Mouse (Mus musculus) cerebellum, postnatal 4 days (tissue): ENCODE measurements around the gene Gm43951.

Experiments
- DNase-seq, 2 experiments: peaks; one replicate each; pipeline ENCODE4 v3.0.0; 2022; ENCODE audit warnings: low spot score in 2 of 2, mixed read lengths in 1 of 2

Gene Gm43951

DNA sequence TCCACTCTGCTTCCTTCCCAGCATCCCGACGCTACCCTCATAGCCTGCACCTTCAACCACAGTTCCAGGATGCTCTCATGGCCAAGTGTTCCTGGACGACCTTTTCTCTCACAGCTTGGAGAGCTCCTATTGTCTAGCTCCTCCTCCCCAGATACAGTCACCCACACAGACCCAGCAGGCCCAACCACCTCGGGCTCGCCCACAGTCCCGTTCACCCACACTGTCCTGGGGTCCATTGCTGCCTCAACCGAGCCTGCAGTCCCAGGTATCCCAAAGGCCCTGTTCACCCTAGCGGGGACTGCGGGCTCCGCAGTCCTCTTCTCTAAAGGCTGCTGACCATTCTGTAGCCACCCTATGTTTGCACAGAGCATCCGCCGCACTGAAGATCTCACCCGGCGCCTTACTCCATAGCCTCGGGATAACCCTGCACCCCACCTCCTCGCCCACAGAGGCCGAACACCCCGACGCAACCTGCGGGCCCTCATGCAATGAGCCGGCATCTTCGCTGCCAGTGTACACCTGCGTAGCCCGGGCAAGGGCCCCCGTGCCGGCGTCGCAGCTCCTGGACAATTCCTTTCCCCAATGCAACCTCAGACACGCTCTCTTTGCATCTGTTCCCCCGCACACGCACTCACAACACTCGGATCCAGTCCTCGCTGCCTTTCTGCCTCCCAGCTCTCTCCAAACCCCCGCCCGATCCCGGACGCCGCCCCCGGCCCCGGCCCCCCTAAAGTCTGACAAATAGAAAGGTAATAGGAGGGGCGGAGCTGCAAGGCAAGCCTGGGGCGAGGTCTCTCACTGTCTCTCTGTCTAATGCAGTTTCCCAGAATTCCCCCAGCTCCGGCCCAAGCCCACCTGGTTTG, at the start of gene Gm43951:
Gene Gm43951 (minus strand): TSS at position 500 of the 863 bp plus-strand sequence.
- DNase-seq = peak in 1 of 2 experiments; percentile 31

DNA sequence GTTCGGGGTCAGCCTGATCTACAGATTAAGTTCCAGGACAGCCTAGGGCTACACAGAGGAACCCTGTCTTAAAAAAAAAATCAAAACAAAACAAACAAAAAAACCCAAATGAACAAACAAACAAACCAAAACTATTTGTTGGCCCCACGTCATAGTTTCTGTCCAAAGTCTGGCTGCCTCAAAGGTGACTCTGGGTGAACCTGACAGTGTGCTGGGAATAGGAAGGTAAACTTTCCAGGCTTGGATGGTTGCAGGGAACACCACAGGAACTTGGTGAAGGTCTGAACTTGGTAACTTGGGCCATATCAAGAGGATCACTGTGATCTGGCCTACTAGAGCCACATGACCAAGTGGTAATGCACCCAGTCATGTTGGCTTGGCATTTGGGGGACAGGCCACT, 49.8 kb upstream of the Gm43951 start:
- no peak for DNase-seq

DNA sequence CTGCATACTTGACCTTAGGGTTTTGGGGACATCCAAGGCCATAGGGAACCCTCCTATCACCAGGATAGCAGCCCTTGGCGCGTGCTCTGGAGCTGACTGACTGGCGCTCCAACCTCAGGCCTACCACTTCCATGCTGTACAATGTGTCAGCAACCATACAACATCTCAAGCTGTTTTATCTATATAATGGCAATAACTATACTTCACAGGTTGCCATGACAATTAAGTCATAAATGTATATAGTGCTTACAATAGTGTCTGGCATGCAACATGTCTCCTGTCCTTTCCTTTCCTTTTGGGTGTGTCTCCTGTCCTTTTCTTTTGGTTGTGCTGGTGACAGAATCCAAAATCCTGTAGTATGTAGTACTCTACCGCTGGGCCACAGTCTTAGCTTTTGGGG, 49.0 kb upstream of the Gm43951 start:
- DNase-seq = no peak

DNA sequence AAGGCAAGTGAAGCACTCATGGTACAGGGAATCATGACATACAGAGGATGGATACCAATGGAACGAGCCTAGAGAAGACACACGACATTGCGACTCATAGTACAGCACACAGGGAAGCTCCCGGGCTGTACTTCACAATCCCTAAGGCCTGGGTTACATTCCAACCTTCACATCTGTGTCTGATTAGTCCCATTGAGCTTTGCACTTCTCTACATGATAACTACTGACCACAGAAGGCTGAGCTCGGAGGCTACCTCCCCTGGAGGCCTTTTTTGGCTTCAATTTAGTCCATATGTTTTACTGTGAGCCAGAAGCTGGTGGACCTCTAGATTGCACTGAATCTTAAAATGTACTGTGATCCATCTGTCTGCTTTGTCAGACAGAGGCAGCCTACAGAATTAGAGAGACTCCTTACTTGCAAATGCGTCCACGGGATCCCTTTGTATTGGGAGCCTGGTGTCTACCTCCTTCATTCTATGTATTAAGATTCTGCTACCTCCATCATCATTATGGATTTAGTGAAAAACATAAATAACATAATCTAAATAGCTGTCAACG, 38.6 kb upstream of the Gm43951 start:
- no peak for DNase-seq

DNA sequence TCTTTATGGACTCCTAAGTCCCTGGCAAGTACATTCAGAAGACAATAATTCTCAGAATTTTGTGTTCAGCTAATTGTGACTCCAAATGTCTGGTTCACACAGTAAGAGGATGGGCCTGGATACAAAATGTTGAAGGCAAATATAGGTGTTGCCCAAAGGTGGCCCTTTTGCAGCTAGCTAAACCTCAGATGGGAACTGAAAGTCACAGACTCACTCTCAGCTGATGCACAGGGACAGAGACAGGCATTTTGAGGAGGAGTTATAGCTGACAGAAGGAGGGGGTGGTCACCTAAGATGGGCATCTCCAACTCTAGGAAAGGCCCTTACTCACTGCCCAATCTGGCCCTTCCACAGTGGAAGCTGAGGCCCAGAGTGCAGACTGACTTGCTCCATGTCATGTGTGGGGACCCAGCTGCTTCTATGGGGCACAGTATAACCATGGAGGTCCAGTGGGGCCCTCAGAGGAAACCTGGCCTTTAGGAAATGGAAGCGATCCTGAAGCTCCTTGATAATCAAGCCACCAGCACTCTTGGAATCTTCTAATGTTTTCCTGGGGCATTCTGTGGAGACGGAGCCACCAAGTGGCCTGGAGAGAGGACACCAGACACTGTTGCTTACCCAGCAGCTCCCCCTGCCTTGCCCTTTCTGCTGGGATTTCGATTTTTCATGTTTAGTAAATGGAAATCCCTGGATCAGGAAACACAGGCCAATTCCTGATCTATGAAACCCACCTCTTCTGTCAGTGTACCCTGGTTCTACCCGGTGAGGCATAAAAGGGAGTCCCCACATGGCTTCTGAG, 33.6 kb upstream of the Gm43951 start:
- DNase-seq = no peak

GRCm38 (mm10) chr11:72234013-72234412, 27.4 kb upstream of the Gm43951 start:
- peak; percentile 31 to 76 for DNase-seq

- DNase-seq = no peak
Observed at GRCm38 (mm10) chr11:72232991-72233390, 26.4 kb upstream of the Gm43951 start.

DNA sequence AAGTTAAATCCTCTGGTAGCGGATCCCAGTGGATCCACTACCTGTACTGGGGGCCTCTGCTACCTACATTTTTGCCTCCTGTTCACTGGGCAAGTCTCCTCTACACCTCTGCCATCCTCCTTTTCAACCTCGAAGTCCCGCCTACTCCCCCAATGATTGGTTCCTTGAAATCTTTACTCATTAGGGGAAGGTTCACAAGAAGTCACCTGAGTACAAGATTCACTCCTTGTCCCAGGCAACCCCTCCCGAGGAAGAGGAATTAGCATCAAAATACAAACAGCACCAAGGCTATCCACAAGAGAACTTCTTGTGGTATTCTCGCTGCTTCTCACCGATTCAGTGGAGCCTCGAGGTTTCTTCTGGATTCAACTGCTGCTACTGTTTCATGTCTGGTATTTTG, 25.4 kb upstream of the Gm43951 start:
- DNase-seq = no peak

DNA sequence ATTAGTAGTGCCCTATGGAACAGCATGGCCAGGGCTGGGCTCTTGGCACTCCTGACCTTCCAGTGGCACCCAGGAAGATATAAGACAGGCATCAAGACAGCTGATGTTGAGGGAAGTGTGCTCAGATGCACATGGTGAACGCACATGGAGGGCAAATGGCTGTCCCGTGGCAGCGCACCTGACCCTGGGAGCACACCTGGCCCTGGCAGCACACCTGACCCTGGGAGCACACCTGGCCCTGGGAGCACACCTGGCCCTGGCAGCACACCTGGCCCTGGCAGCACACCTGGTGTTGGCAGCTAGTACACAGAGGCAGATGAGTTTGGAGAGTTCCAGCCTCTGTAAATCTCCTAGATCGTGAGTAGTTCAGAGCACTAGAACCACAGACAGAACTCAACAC, 21.9 kb upstream of the Gm43951 start:
- DNase-seq = no peak

- no peak for DNase-seq
Observed at GRCm38 (mm10) chr11:72226901-72227300, 20.3 kb upstream of the Gm43951 start.

GRCm38 (mm10) chr11:72226020-72226791, 19.6 kb upstream of the Gm43951 start:
- peak in 1 of 2 experiments; percentile 89 for DNase-seq

DNA sequence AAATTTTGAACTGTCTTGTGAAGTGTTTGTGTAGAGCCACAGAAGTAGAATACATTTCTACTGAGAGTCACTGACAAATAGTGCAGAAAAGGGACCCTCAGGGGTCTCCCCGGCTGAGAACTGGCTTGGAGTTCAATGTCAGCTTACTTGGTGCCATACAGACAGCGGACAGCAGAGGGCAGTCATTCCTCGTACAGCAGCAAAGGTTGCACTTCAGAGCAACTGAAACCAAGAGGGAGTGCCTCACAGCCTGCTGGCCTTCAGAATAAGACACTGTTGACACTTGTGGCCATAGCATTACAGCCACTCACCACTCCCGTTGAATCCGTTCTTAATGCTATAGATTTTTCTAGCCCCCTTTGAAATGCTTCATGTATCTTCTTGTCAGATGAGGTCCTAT, 18.2 kb upstream of the Gm43951 start:
- DNase-seq = peak; percentile 74 to 91

DNA sequence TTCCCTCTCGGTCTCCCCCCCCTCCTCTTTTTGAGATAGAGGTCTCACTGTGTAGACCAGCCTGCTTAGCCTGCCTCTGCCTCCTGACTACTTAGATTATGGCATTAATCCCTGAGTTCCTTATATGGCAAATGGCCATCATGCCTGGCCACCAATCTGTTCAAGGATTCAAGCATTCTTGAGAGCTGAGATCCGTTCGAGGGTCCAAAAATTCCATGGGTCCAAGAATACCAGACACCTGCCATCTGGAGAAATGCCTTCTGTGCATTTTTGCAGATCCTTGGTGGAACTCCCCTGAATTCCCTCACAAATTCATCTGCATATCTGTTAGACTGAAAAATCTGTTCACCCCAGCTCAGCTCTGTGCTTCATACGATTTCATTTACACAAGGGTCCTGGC, 16.8 kb upstream of the Gm43951 start:
- no peak for DNase-seq

GRCm38 (mm10) chr11:72221278-72221677, 14.6 kb upstream of the Gm43951 start:
- peak; percentile 68 to 71 for DNase-seq

- DNase-seq = no peak
Observed at GRCm38 (mm10) chr11:72217116-72217515, 10.5 kb upstream of the Gm43951 start.

DNA sequence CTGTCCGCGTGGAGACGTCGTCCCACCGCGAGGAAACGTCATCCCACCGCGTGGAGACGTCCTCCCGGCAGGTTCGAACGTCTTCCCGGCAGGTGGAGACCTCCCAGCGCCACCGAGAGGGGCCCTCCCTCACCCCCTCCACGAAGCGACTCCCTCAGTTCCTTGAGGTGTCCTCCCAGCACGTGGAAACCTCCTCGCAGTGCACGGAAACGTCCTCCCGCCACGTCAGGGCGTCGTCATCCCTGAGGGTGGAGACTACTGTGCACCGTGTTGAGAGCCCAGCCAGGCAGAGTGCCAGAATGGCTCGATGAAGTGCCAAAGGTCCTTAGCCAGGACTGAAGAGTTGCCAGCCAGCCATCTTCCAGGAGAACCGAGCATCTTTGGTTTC, 8.8 kb upstream of the Gm43951 start, which contains the start of gene Med31:
Gene Med31 (minus strand): TSS at position 183 of the 388 bp plus-strand sequence.
- peak; percentile 51 to 78 for DNase-seq

DNA sequence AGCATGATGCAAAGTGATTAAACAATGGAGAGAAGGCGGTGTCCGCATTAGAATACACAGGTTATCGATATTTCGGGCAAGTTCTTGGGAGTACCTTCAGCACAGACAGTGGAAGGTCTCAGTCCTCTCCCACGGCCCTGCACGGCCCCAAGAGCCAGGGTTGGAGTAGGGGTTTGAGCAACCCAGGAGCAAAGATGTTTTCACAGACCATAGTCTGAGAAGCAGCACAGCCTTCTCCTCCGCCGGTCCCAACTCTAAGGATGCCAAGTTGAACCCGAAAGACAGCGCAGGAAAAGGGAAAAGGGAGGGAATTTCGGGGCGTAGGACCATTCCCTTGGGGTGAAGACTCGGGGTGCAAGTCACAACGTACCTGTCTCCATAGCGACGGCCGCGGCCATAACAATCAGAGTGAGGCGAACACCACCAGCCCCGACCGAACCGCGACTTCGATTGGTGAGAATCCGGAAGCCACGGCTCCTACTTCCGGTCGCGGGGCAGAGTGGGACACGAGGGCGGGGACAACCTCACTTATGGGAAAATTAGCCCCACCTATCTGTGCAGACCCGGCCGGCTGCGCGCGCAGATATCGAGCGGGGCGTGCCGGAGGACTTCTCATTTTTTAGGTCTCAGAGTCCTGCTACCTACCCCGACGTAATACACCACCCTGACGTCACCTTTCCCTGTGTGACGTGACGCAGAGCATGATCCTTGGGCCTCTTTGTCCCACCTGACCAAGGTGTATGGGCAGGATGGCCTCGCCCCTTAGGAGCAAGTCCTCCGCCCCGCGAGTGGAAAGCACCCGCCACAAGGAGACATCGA, 8.2 kb upstream of the Gm43951 start:
- peak; percentile 82 to 94 for DNase-seq

- no peak for DNase-seq
Observed at GRCm38 (mm10) chr11:72207834-72208377, 1.3 kb upstream of the Gm43951 start.

GRCm38 (mm10) chr11:72207204-72207833, 679 bp upstream of the Gm43951 start, which contains the start of the genes 4933427D14Rik and Txndc17:
Gene 4933427D14Rik, minus strand, starts transcription at chr11:72207459.
Gene Txndc17, plus strand, starts transcription at chr11:72207547.
- peak; percentile 51 to 79 for DNase-seq

DNA sequence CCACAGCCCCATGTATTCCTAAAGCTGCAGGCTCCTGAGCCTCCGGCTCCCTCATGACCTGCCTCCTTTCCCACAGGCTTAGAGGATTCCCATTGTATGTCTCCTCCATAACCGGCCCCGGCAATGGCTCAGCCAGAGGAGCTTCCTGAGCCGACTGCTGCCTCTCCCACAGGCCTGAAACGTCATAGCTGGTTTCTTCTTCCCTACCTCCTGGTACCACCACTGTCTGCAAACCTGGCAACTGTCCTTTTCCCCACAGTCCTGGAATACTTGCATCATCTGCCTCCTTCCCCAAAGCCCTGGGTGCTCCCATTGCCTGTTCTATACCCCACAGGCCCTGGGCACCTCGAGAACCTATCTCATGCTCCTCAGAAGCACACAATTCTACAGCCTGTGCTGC, 1.4 kb downstream of the Gm43951 start:
- DNase-seq = no peak
